Mouse (Mus musculus) gastrocnemius, adult 2 months (tissue): ENCODE data around the gene Mtmr2. TPM values are rescaled to one million over a fixed set of nuclear protein-coding genes. Genes with fewer than 3 reads are reported as not detected.
A peak's percentile ranks its signal among the peaks of the same experiment; 100 is the strongest.
"Not testable (repeated sequence)": the region's sequence is repeated elsewhere in the genome, so short reads cannot be mapped to it uniquely, and the experiment has no call there.

Experiments
- DNase-seq: peaks from one replicate; pipeline ENCODE4 v3.0.0; 2022
- H3K27ac ChIP-seq: fragments of 200-600 bp; 2 replicates; pipeline ENCODE4 v1.8.1; 2022; ENCODE audit warnings: mild to moderate bottlenecking
- H3K4me3 ChIP-seq: fragments of 200-600 bp; 2 replicates; pipeline ENCODE4 v1.8.1; 2022; ENCODE audit warnings: mild to moderate bottlenecking, moderate library complexity
- CTCF ChIP-seq: fragments of 200-600 bp; IDR thresholded peaks from 2 replicates; pipeline ENCODE4 v1.8.1; 2022; ENCODE audit warnings: antibody characterized with exemption, mild to moderate bottlenecking, moderate library complexity
- intact Hi-C: fragments of 180-260 bp; cut with DNase I; formaldehyde crosslinking; loops from one replicate; pipeline ENCODE4 v1.15.1; 2025
- total RNA-seq, 2 experiments: library from RNA; stranded (reverse); gene quantifications; 2 replicates each; pipeline ENCODE4 v1.2.3; 2021

Gene Mtmr2
- total RNA-seq, 2 experiments from 2014 or later = 17.7 to 20.6 TPM

DNA sequence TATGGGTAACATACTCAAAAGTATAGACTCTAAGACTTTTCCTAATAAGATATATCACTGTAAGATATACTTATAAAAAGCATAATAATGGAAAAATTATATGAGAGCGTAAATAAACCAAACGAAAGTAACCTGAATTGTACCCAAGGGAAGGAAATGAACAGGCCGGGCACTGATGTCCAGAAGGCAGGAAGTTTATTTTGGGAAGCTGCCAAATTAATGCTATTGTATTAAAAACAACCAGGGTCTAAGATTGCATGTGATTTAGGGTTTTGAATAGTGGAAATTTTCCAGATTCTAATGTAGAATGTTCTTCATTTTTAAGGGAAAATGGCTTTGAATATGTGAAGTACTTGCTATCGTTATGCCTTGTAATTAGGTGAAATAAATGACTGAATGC, 4.3 kb downstream of the Mtmr2 start:
- TF ChIP-seq CTCF = no peak
- intact Hi-C loops = no loop called here
- H3K4me3 ChIP-seq = no peak overlapping the region; the same call in 1 of the 2 replicates
- H3K27ac ChIP-seq = peak overlapping the region; percentile 72
- DNase-seq = no peak

DNA sequence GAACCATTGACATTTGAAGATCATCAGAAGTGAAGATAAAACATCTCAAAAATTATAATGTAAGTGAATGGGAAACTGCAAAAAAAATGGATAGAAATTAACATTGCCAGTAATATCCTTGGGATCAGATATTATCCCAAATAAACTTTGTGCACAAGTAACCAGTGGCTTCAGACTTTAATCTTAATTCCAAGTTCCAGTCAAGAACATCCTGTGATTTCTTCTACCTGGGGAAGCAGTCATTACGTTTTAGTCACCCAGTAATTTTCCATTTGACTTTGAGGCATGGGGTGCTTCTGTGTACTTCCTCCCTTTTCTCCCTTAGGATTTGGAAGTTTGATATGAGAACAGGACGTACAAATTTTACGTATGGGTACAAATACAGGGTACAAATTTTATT, 12.2 kb downstream of the Mtmr2 start:
- H3K27ac ChIP-seq = no peak overlapping the region
- H3K4me3 ChIP-seq = no peak overlapping the region
- intact Hi-C loops = no loop called here
- no peak for DNase-seq
- no peak for TF ChIP-seq CTCF

DNA sequence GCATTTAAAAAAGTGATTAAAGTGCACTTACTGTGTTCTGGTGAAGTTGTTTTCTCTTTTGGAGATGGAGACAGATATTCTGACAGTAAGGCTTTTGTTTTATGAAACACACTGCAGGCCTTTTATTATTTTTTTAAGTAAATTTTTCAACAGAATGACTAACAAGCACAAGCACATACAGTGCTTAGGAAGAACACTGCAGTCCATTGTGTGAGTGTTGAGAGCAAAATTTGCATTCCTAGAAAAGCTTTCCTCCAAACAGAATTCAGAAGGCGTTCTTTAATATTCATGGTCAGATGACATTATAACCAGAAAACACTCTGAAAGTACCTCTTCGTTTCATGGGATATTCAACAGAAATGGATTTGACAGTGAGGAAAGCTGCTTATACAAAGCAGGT, 17.4 kb downstream of the Mtmr2 start:
- no peak for TF ChIP-seq CTCF
- Histone ChIP-seq H3K27ac (0 out of 2 replicates have a peak overlapping the region, but pooled peaks have one; percentile 4), H3K4me3 (no peak overlapping the region)
- intact Hi-C loops = no loop called here
- DNase-seq = no peak

DNA sequence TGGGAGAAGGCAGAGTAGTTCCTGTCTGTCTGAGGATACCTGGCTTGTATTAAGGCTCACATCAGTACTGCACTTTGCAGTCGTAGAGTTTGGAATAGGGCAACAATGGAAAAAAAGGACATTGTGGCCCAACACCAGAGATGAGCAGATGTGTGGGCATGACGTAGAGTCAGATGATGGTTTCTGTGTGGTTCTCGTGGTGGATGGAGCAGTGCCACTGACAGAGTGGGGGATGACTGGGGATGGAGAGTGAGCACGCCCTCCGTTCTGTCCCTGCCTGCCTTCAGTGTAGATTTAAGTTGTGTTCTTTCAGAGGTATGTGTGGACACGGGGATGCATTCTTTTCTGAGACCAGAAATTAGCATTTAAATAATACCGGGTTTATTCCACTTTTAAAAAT, 18.4 kb downstream of the Mtmr2 start:
- intact Hi-C loops = no loop called here
- no peak overlapping the region for H3K27ac ChIP-seq
- no peak for DNase-seq
- no peak overlapping the region for H3K4me3 ChIP-seq
- TF ChIP-seq CTCF = no peak

DNA sequence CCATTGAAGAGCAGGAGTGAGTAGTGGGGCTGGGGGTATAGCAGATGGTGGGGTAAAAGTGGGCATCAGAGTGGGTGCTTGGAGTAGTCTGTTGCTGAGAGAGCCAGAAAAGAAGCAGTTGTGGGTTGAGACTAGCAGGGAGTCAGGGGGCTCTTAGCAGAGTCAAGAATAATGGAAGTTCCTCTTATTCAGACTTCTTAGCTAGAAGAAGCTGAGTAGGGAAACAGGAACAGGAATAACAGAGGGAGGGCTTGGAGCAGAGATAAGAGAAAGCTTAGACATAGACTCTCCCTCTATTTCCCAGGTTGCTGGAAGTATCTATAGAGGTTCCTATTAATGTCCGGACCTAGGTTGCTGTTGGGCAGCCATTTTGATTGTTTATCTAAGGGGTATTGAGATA, 26.5 kb downstream of the Mtmr2 start:
- intact Hi-C loops = no loop called here
- TF ChIP-seq CTCF = no peak
- Histone ChIP-seq H3K27ac (no peak overlapping the region), H3K4me3 (no peak overlapping the region)
- no peak for DNase-seq

DNA sequence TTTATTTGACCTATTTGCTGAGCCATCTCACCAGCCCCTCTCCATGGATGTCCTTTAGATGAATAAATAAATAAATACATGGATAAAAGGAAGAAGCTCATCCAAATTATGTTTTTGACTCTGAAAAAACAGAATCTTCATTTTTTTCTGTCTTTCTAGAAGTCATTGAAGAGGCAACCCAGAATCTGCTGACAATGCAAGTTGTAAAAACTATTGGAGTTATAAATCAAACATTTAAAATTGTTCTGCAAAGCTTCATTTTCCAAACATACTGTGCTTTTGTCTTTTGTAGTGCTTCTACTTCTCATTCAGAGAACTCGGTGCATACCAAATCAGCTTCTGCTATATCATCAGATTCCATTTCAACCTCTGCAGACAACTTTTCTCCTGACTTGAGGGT, 33.8 kb downstream of the Mtmr2 start:
- TF ChIP-seq CTCF = no peak
- no peak overlapping the region for H3K27ac ChIP-seq
- intact Hi-C loops = no loop called here

DNA sequence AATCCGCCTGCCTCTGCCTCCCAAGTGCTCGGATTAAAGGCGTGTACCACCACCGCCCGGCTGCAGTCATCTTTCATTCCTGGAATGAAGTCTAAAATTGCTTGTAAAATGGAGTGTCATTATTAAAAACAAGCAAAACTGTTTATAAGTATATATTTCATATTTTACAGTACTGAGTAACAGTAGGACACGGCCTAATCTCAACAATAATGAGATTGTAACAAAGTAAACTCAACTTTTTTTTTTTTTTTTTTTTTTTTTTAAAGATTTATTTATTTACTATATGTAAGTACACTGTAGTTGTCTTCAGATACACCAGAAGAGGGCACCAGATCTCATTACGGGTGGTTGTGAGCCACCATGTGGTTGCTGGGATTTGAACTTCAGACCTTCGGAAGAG, 42.7 kb downstream of the Mtmr2 start:
- H3K4me3 ChIP-seq, intact Hi-C loops, H3K27ac ChIP-seq, DNase-seq: not testable (repeated sequence)

More for the DNA sequence above, 33.8 kb downstream of the Mtmr2 start:
- H3K4me3 ChIP-seq = no peak overlapping the region
- no peak for DNase-seq

DNA sequence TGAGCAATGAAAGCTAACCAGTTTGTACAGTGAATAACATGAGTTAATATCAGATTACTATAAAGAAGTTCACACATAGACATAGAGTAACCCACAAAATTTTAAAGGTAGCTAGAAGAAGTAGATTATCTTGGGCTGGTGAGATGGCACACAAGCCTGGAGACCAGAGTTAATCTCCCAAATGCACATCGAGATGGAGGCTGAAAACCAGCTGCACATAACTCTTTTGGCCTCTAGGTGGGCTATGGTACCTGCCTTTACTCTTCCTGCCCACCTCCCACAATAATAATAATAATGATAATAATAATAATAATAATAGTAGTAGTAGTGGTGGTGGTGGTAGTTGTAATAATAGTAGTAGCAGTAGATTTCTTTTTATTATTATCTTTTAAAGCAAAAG, 46.1 kb downstream of the Mtmr2 start:
- H3K27ac ChIP-seq = no peak overlapping the region
- no peak overlapping the region for H3K4me3 ChIP-seq
- DNase-seq = no peak
- intact Hi-C loops = no loop called here
- no peak for TF ChIP-seq CTCF

DNA sequence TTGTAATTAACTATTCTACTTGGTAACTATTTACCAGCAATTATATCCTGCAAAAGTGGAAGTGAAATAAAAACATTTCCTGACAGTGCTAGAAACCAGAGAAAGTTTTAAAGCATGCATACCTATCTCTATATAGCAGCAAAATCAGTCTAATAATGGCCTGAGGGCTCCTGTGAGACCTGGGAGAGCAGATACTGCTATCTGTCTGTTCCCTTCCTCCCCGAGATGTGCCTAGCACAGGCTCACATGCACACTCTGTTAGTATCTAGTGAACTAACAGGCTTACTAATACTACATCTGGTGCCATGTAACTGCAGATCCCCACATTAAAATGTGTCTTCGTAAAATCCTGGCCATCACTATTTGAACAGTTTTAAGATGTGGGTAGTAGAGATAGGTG, 46.5 kb downstream of the Mtmr2 start:
- H3K27ac ChIP-seq = no peak overlapping the region
- H3K4me3 ChIP-seq = no peak overlapping the region
- TF ChIP-seq CTCF = no peak
- DNase-seq = no peak
- intact Hi-C loops = no loop called here

DNA sequence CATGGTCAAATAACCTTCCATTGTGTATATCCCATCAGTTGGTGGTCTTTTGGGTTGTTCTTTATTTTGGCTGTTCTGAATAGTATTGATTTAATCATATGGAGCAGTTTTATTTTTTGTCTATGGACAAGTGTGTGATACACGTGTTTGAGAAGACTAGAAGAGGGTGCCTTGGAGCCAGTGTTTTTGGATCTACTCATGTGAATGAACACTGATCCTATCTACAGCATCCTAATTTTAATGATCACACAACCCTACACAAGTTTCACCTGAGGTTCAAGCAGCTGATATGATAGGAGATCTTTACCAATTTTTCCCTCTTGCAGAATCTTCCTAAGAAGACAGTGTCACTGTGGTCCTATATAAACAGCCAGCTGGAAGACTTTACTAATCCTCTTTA, 56.3 kb downstream of the Mtmr2 start:
- Histone ChIP-seq H3K27ac (no peak overlapping the region), H3K4me3 (no peak overlapping the region)
- TF ChIP-seq CTCF = no peak
- no peak for DNase-seq
- intact Hi-C loops = no loop called here

DNA sequence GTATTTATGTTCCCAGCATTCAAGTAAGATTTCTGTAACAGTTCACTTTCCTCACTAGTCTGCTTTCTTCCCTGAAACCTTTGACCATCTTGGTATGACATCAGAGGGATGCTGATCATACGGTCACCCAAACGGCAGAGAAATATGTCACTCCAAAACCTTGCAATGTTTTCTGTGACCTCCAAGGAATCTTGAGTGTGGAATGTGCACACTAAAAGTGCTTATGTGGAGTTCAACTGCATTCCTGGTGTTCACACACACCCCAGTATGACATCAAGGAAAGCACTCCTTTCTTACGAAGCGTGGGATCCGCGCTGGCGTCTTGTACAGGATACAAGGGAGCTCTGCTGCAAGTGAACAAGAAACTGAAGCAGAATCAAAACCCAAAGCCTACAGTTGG, 58.6 kb downstream of the Mtmr2 start:
- no peak overlapping the region for H3K4me3 ChIP-seq
- DNase-seq = no peak
- no peak overlapping the region for H3K27ac ChIP-seq
- no peak for TF ChIP-seq CTCF
- intact Hi-C loops = no loop called here

DNA sequence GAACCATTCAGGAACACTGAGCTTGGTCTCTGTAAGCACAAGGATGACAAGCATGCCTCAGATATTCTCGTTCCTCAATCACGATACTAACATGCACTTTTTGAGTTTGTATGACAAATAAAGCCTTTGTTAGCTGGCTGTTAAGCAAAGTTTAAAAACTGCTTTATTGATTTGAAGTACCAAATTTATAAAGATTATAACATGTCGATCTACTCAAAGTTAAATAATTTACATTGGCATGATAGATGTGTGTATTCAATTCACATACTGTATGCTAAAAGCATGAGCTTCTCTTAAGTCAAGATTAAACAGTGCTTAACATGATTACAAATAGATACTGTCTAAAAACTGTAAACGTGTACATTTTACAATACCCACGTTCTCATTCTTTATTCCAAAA, 59.4 kb downstream of the Mtmr2 start:
- no peak for DNase-seq
- intact Hi-C loops = no loop called here
- Histone ChIP-seq H3K4me3 (no peak overlapping the region), H3K27ac (no peak overlapping the region)
- no peak for TF ChIP-seq CTCF

DNA sequence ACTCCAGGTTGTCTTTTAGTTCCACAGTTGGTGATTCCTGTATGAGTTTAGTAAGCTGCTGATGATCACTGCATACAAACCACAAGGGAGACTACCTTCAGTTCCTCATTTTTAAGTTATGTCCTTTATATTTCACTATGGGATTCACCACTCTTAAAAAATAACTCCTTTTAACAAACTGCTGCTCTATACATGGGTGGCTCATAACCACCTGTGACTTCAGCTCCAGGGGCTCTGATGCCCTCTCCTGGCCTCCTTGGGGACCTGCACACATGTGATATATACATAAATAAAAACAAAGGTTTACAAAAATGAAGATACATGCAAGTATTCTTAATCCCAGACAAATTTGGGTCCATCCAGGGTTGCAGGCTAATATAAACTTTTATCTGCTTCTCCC, 61.7 kb downstream of the Mtmr2 start:
- peak; percentile 33 for TF ChIP-seq CTCF
- Histone ChIP-seq H3K4me3 (no peak overlapping the region), H3K27ac (no peak overlapping the region)
- DNase-seq = no peak
- intact Hi-C loops = no loop called here

DNA sequence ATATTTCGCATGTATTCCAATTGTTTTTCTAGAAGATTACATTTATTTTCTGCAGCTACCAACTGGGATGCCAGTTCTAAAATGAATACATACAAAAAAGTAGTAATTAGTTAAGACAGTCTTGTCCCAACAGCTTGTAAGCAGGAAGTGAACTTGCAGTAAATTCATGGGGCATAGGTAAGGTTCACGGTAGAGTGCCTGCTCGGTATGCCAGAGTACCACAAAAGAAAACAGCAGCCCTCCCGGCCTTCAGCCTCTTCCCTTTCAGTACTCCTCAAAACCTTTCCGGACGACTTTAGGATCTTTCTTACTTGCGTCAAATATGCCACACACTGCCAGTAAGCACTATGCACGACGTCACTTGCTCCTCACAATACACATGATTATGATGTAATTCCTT, 70.2 kb downstream of the Mtmr2 start:
- no peak for TF ChIP-seq CTCF
- Histone ChIP-seq H3K4me3 (no peak overlapping the region), H3K27ac (no peak overlapping the region)
- intact Hi-C loops = no loop called here
- no peak for DNase-seq

DNA sequence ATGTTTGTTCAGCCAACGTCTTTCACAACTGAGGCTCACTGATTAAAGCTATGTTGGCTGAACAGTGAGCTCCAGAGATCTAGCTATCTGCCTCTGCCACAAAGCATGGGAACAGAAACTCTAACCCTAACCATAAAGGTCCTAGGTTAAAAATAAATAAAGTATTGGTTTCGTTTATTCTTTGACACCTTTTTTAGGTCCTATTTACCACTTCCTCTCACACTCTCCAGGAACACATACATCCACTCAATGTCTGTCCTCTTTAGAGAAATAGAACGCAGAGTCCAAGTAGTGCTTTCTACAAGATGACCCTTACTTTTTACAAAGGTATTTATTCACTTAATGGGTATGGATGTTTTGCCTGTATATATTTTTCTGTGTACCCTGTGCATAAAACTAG, 72.6 kb downstream of the Mtmr2 start:
- intact Hi-C loops = loop anchor here (10.0 kb wide), 2 partner anchors 576 to 964 kb away; partner anchors contain the start of genes Ankrd49, Ccdc82, Jrkl and Mre11a
- Histone ChIP-seq H3K27ac (no peak overlapping the region), H3K4me3 (no peak overlapping the region)
- TF ChIP-seq CTCF = no peak
- DNase-seq = no peak
